Mouse (Mus musculus) thymus, adult 18-20 months (tissue): ENCODE data around the gene Tmem79.
A peak's percentile ranks its signal among the peaks of the same experiment; 100 is the strongest.
"Not testable (repeated sequence)": the region's sequence is repeated elsewhere in the genome, so short reads cannot be mapped to it uniquely, and the experiment has no call there.

Experiments used
- DNase-seq, 2 experiments: peaks; one replicate each; pipeline ENCODE4 v3.0.0; 2022; ENCODE audit warnings: mixed read lengths in 2 of 2

Gene Tmem79

GRCm38 (mm10) chr3:88336058-88337013 lies at the start of gene Tmem79, which contains the start of gene Smg5:
Gene Tmem79, minus strand, starts transcription at chr3:88336148.
Gene Smg5, plus strand, starts transcription at chr3:88336260.
- DNase-seq, result peak; percentile 93 to 94

GRCm38 (mm10) chr3:88384364-88384763 lies 48.4 kb upstream of the Tmem79 start, which contains the start of gene Bglap:
Gene Bglap, minus strand, starts transcription at chr3:88384464.
- DNase-seq, result no peak

- not testable (repeated sequence) for DNase-seq
Observed at GRCm38 (mm10) chr3:88382383-88382782, 46.4 kb upstream of the Tmem79 start.

- peak; percentile 64 to 69 for DNase-seq
Observed at GRCm38 (mm10) chr3:88381389-88382315, 45.7 kb upstream of the Tmem79 start.

- DNase-seq, result not testable (repeated sequence)
Observed at GRCm38 (mm10) chr3:88378599-88378998, 42.7 kb upstream of the Tmem79 start, which contains the start of gene Bglap2. Gene Bglap2, minus strand, starts transcription at chr3:88378699.

- not testable (repeated sequence) for DNase-seq
Observed at GRCm38 (mm10) chr3:88376644-88377043, 40.7 kb upstream of the Tmem79 start.

- DNase-seq, result peak; percentile 39 to 58
Observed at GRCm38 (mm10) chr3:88375750-88376626, 40.0 kb upstream of the Tmem79 start.

- DNase-seq, result not testable (repeated sequence)
Observed at GRCm38 (mm10) chr3:88372643-88373042, 36.7 kb upstream of the Tmem79 start, which contains the start of gene Bglap3. Gene Bglap3, minus strand, starts transcription at chr3:88372743.

GRCm38 (mm10) chr3:88368511-88368910 lies 32.6 kb upstream of the Tmem79 start:
- not testable (repeated sequence) for DNase-seq

- DNase-seq, result not testable (repeated sequence)
Observed at GRCm38 (mm10) chr3:88367517-88367916, 31.6 kb upstream of the Tmem79 start.

- DNase-seq, result peak; percentile 74 to 77
Observed at GRCm38 (mm10) chr3:88366830-88367428, 31.0 kb upstream of the Tmem79 start.

GRCm38 (mm10) chr3:88365705-88366361 lies 29.9 kb upstream of the Tmem79 start:
- DNase-seq, result no peak

- no peak for DNase-seq
Observed at GRCm38 (mm10) chr3:88364337-88364736, 28.4 kb upstream of the Tmem79 start, which contains the start of gene Paqr6. Gene Paqr6, plus strand, starts transcription at chr3:88364584.

GRCm38 (mm10) chr3:88363700-88364099 lies 27.8 kb upstream of the Tmem79 start:
- DNase-seq, result no peak

GRCm38 (mm10) chr3:88361612-88362313 lies 25.8 kb upstream of the Tmem79 start:
- DNase-seq, result no peak

GRCm38 (mm10) chr3:88361096-88361495 lies 25.1 kb upstream of the Tmem79 start:
- DNase-seq, result no peak

- DNase-seq, result no peak
Observed at GRCm38 (mm10) chr3:88359989-88360388, 24.0 kb upstream of the Tmem79 start.

GRCm38 (mm10) chr3:88359584-88359983 lies 23.6 kb upstream of the Tmem79 start:
- no peak for DNase-seq

- DNase-seq, result no peak
Observed at GRCm38 (mm10) chr3:88354396-88355165, 18.6 kb upstream of the Tmem79 start.
